Comparison of ENCODE assay signal across 7 mouse cellular contexts in the genomic region with DNA sequence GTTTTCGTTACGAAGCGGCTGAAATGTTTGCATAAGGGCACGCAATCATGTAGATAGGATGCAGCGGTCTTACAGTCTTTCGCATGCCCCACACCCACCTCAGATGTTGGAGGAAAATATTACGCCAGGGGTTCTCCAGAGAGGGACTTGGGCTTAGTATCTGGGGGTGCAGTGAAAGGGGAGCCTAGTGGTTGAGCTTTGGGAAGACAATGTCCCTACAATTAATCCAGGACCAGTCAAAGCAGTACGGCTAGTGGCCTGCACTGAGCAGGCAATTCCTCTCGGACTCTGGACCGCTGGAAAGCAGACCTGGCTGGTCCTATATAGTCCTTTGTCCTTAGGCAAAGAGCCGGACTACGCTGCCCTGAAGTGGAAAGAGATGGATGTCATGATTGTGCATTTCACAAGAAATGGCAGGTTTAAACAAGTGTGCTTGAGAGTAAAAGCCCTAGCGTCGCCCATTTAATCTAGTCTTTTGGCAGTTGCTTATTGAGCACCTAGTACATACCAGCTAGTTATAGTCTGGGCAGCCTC. TPM values are rescaled to one million over a fixed set of nuclear protein-coding genes. Genes with fewer than 3 reads are reported as not detected.
DNase-seq lines count a peak whose midpoint lies in the region; ATAC-seq lines count a peak whose summit lies in the region.

No protein-coding gene starts in this region.

- ATAC-seq in forebrain, embryonic 12.5 days (ENCODE audit: low FRiP score) = peak; percentile 17; the same call in 1 of the 2 replicates
- no peak for ATAC-seq in limb, embryonic 11.5 days (ENCODE audit: insufficient number of reproducible peaks, low FRiP score, low TSS enrichment, low read depth)
- ATAC-seq in stomach, embryonic 14.5 days (ENCODE audit: insufficient number of reproducible peaks, insufficient read depth, low FRiP score, low read depth) = no peak

- peak overlapping the region; percentile 70; the same call in 1 of the 2 replicates for H3K9ac ChIP-seq in forebrain, embryonic 12.5 days
- peak overlapping the region; percentile 67; the same call in 1 of the 2 replicates for H3K9ac ChIP-seq in limb, embryonic 11.5 days (ENCODE audit: low read length)
- no peak overlapping the region for H3K9ac ChIP-seq in stomach, embryonic 14.5 days (replicated peaks; ENCODE audit: low read depth, low read length)

- no peaks in the 10 kb centered on the region for H3K9me3 ChIP-seq in forebrain, embryonic 12.5 days
- no peaks in the 10 kb centered on the region for H3K9me3 ChIP-seq in limb, embryonic 11.5 days (ENCODE audit: control insufficient read depth, low read length)
- H3K9me3 ChIP-seq in stomach, embryonic 14.5 days (ENCODE audit: control insufficient read depth, low read depth, low read length) = no peaks in the 10 kb centered on the region

- peak overlapping the region; percentile 96 for H3K27ac ChIP-seq in forebrain, embryonic 12.5 days
- H3K27ac ChIP-seq in limb, embryonic 11.5 days (replicated peaks; ENCODE audit: low read depth, low read length) = no peak overlapping the region; the same call in 1 of the 2 replicates
- peak overlapping the region; percentile 55; the same call in 1 of the 2 replicates for H3K27ac ChIP-seq in stomach, embryonic 14.5 days (ENCODE audit: low read length)

- H3K4me1 ChIP-seq in forebrain, embryonic 12.5 days = peaks cover 58% of the 10 kb centered on the region
- peaks cover 9% of the 10 kb centered on the region; the same call in 1 of the 2 replicates for H3K4me1 ChIP-seq in limb, embryonic 11.5 days (ENCODE audit: control insufficient read depth, insufficient read depth, low read length)
- peaks cover 19% of the 10 kb centered on the region for H3K4me1 ChIP-seq in stomach, embryonic 14.5 days (ENCODE audit: control insufficient read depth, insufficient read depth, low read length)

- peaks cover 50% of the 10 kb centered on the region for H3K27me3 ChIP-seq in forebrain, embryonic 12.5 days
- peaks cover 59% of the 10 kb centered on the region for H3K27me3 ChIP-seq in limb, embryonic 11.5 days (ENCODE audit: control insufficient read depth, insufficient read depth, low read length)
- peaks cover 23% of the 10 kb centered on the region for H3K27me3 ChIP-seq in stomach, embryonic 14.5 days (ENCODE audit: control insufficient read depth, insufficient read depth, low read length)

- peak overlapping the region; percentile 65 for H3K4me3 ChIP-seq in forebrain, embryonic 12.5 days (replicated peaks)
- H3K4me3 ChIP-seq in limb, embryonic 11.5 days (ENCODE audit: low read depth, low read length) = peak overlapping the region; percentile 68
- H3K4me3 ChIP-seq in stomach, embryonic 14.5 days (ENCODE audit: low read depth, low read length) = peak overlapping the region; percentile 69

- H3K36me3 ChIP-seq in forebrain, embryonic 12.5 days (replicated peaks) = peaks cover 25% of the 10 kb centered on the region
- H3K36me3 ChIP-seq in limb, embryonic 11.5 days (ENCODE audit: control insufficient read depth, insufficient read depth, low read length) = peaks cover 2% of the 10 kb centered on the region; the same call in 1 of the 2 replicates
- H3K36me3 ChIP-seq in stomach, embryonic 14.5 days (ENCODE audit: control insufficient read depth, insufficient read depth, low read length) = peaks cover 11% of the 10 kb centered on the region

- DNase-seq in right cerebral cortex, postnatal 4 days = peak; percentile 16
- DNase-seq in right cerebral cortex, postnatal 25 days = no peak
- DNase-seq in limb, embryonic 11.5 days (ENCODE audit: low spot score) = no peak
- DNase-seq in layer of hippocampus, postnatal 36 days = no peak
- DNase-seq in thymus, postnatal 14 days = no peak

- WGBS in forebrain, embryonic 12.5 days = 34% methylated on average over 14 of the region's 14 CpGs
- 35% methylated on average over 14 of the region's 14 CpGs for WGBS in limb, embryonic 11.5 days
- 26% methylated on average over 14 of the region's 14 CpGs for WGBS in stomach, embryonic 14.5 days

- peak overlapping the region; percentile 96 for H3K4me2 ChIP-seq in forebrain, embryonic 12.5 days
- peak overlapping the region; percentile 99; the same call in 1 of the 2 replicates for H3K4me2 ChIP-seq in limb, embryonic 11.5 days (ENCODE audit: low read depth, severe bottlenecking)
- H3K4me2 ChIP-seq in stomach, embryonic 14.5 days (replicated peaks; ENCODE audit: low read depth, low read length) = peak overlapping the region; percentile 100

RNA-seq across cellular contexts. Expression of a gene that starts 0.4 kb away (rescaled TPM):
- polyA plus RNA-seq in forebrain, embryonic 12.5 days (2016; fragmentation: Nextera tagmentation; extraction: Ambion mirVana) = 23.5 and 24.5 TPM in 2 replicates
- polyA plus RNA-seq in limb, embryonic 11.5 days (2014; fragmentation: Nextera tagmentation; extraction: Ambion mirVana) = 10.9 and 15.1 TPM in 2 replicates
- polyA plus RNA-seq in stomach, embryonic 14.5 days (2014; fragmentation: Nextera tagmentation; extraction: Ambion mirVana) = 13.7 and 16.1 TPM in 2 replicates
- 10 to 100 TPM; 28.3 to 33.6 TPM for total RNA-seq in layer of hippocampus, postnatal 36 days (2021)

RNA-seq across cellular contexts. Expression of a gene that starts 0.6 kb away (rescaled TPM):
- 23.1 and 25.4 TPM in 2 replicates for polyA plus RNA-seq in forebrain, embryonic 12.5 days (2016; fragmentation: Nextera tagmentation; extraction: Ambion mirVana)
- polyA plus RNA-seq in limb, embryonic 11.5 days (2014; fragmentation: Nextera tagmentation; extraction: Ambion mirVana) = 1.3 and 1.7 TPM in 2 replicates
- polyA plus RNA-seq in stomach, embryonic 14.5 days (2014; fragmentation: Nextera tagmentation; extraction: Ambion mirVana) = 41.9 and 44.3 TPM in 2 replicates
- 100 to 1,000 TPM; 731 to 733 TPM for total RNA-seq in layer of hippocampus, postnatal 36 days (2021)

RNA-seq across cellular contexts. Expression of a gene that starts 10.9 kb away (rescaled TPM):
- 226 TPM in 2 replicates for polyA plus RNA-seq in forebrain, embryonic 12.5 days (2016; fragmentation: Nextera tagmentation; extraction: Ambion mirVana)
- 163 and 179 TPM in 2 replicates for polyA plus RNA-seq in limb, embryonic 11.5 days (2014; fragmentation: Nextera tagmentation; extraction: Ambion mirVana)
- polyA plus RNA-seq in stomach, embryonic 14.5 days (2014; fragmentation: Nextera tagmentation; extraction: Ambion mirVana) = 151 and 169 TPM in 2 replicates
- 100 to 1,000 TPM; 164 to 167 TPM for total RNA-seq in layer of hippocampus, postnatal 36 days (2021)

RNA-seq across cellular contexts. Expression of a gene that starts 13.3 kb away (rescaled TPM):
- 8.8 and 9.3 TPM in 2 replicates for polyA plus RNA-seq in forebrain, embryonic 12.5 days (2016; fragmentation: Nextera tagmentation; extraction: Ambion mirVana)
- polyA plus RNA-seq in limb, embryonic 11.5 days (2014; fragmentation: Nextera tagmentation; extraction: Ambion mirVana) = 5.3 and 5.7 TPM in 2 replicates
- polyA plus RNA-seq in stomach, embryonic 14.5 days (2014; fragmentation: Nextera tagmentation; extraction: Ambion mirVana) = 10.8 and 11.4 TPM in 2 replicates
- 10 to 100 TPM; 28.2 to 30.3 TPM for total RNA-seq in layer of hippocampus, postnatal 36 days (2021)

RNA-seq across cellular contexts. Expression of a gene that starts 22.5 kb away (rescaled TPM):
- 1.4 and 1.8 TPM in 2 replicates for polyA plus RNA-seq in forebrain, embryonic 12.5 days (2016; fragmentation: Nextera tagmentation; extraction: Ambion mirVana)
- 1.2 and 1.8 TPM in 2 replicates for polyA plus RNA-seq in limb, embryonic 11.5 days (2014; fragmentation: Nextera tagmentation; extraction: Ambion mirVana)
- polyA plus RNA-seq in stomach, embryonic 14.5 days (2014; fragmentation: Nextera tagmentation; extraction: Ambion mirVana) = 1.6 and 2.1 TPM in 2 replicates
- 1 to 10 TPM; 1.1 to 1.2 TPM for total RNA-seq in layer of hippocampus, postnatal 36 days (2021)
